Mouse (Mus musculus): Measurements from ENCODE around the gene Ammecr1.

DNA sequence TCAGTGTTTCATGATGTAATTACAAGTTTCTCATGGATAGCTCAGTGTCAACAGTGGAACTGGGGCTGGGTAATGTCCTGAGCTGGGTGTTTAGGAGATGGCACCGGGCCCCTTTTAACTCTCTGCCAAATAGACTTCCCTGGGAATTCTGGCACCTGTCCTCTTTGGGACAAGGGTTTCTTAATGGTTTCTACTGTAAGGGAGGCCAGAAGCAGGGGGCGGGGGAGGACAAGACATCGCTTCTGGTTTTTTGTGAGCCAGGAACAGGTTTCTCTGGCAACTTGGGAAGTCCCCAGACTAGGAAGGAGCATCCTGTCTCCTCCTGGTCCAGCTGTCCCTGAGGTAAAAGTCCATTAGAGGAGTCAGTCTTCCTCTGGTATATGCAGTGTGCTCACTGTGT, 129.2 kb downstream of the Ammecr1 start:
- TF ChIP-seq POLR2A (IDR thresholded peaks at IDR 0.05; ENCODE audit: low read depth, low read length) (no peak), CTCF (IDR thresholded peaks at IDR 0.05; ENCODE audit: extremely low read depth, insufficient read length, insufficient replicate concordance, low read depth, low read length) (no peak)
